Mouse (Mus musculus) G1E (cell line): ENCODE data around the gene Ubald2.

Experiments used
- CTCF ChIP-seq: IDR thresholded peaks from 2 replicates; pipeline ENCODE4 v1.5.1; 2012; ENCODE audit warnings: low read depth, low read length, inconsistent platforms, mixed read lengths
- TAL1 ChIP-seq: conservative IDR thresholded peaks from 2 replicates; pipeline ENCODE4 v1.6.1; 2012; ENCODE audit warnings: low read depth, low read length, inconsistent platforms, mixed read lengths

- TF ChIP-seq CTCF (no peak), TAL1 (no peak)
These were observed 35.6 kb upstream of the Ubald2 start for GRCm38 (mm10) chr11:116398348-116398677.
